Mouse (Mus musculus): ENCODE measurements around the gene Ngdn.
"Not testable (repeated sequence)": the region's sequence is repeated elsewhere in the genome, so short reads cannot be mapped to it uniquely, and the experiment has no call there.

Ngdn gene

GRCm38 (mm10) chr14:55029034-55029698, 13.9 kb downstream of the Ngdn start:
- DNase-seq (ENCODE audit: low spot score in 2 of 2) = no peak

GRCm38 (mm10) chr14:55032695-55033225, 17.5 kb downstream of the Ngdn start:
- DNase-seq (ENCODE audit: low spot score in 2 of 2) = no peak

- not testable (repeated sequence) for DNase-seq (ENCODE audit: low spot score in 2 of 2)
These were observed 28.4 kb downstream of the Ngdn start for GRCm38 (mm10) chr14:55043694-55044093.

GRCm38 (mm10) chr14:55047971-55048531, 32.8 kb downstream of the Ngdn start:
- no peak for DNase-seq (ENCODE audit: low spot score in 2 of 2)

GRCm38 (mm10) chr14:55052496-55052895, 37.2 kb downstream of the Ngdn start:
- no peak for DNase-seq (ENCODE audit: low spot score in 2 of 2)

- DNase-seq (ENCODE audit: low spot score in 2 of 2) = no peak
These were observed 37.8 kb downstream of the Ngdn start for GRCm38 (mm10) chr14:55053050-55053449.

- DNase-seq (ENCODE audit: low spot score in 2 of 2) = no peak
These were observed 38.5 kb downstream of the Ngdn start for GRCm38 (mm10) chr14:55053708-55054190.

- no peak for DNase-seq (ENCODE audit: low spot score in 2 of 2)
These were observed 39.0 kb downstream of the Ngdn start for GRCm38 (mm10) chr14:55054191-55054749.

- no peak for DNase-seq (ENCODE audit: low spot score in 2 of 2)
These were observed 40.0 kb downstream of the Ngdn start for GRCm38 (mm10) chr14:55055167-55055834.

- no peak for DNase-seq (ENCODE audit: low spot score in 2 of 2)
These were observed 43.8 kb downstream of the Ngdn start for GRCm38 (mm10) chr14:55059009-55059408.

GRCm38 (mm10) chr14:55059931-55060330, 44.7 kb downstream of the Ngdn start:
- DNase-seq (ENCODE audit: low spot score in 2 of 2) = no peak

- no peak for DNase-seq (ENCODE audit: low spot score in 2 of 2)
These were observed 46.6 kb downstream of the Ngdn start for GRCm38 (mm10) chr14:55061845-55062244.

- no peak for DNase-seq (ENCODE audit: low spot score in 2 of 2)
These were observed 47.4 kb downstream of the Ngdn start for GRCm38 (mm10) chr14:55062626-55063025.

GRCm38 (mm10) chr14:55063117-55063516, 47.9 kb downstream of the Ngdn start:
- DNase-seq (ENCODE audit: low spot score in 2 of 2) = no peak

GRCm38 (mm10) chr14:55063581-55064381, 48.5 kb downstream of the Ngdn start:
- DNase-seq (ENCODE audit: low spot score in 2 of 2) = no peak

- no peak for DNase-seq (ENCODE audit: low spot score in 2 of 2)
These were observed 49.5 kb downstream of the Ngdn start for GRCm38 (mm10) chr14:55064481-55065370.

GRCm38 (mm10) chr14:55065391-55065790, 50.1 kb downstream of the Ngdn start:
- DNase-seq (ENCODE audit: low spot score in 2 of 2) = no peak

GRCm38 (mm10) chr14:55066042-55066441, 50.8 kb downstream of the Ngdn start:
- DNase-seq (ENCODE audit: low spot score in 2 of 2) = no peak

GRCm38 (mm10) chr14:55071756-55072155, 56.5 kb downstream of the Ngdn start:
- peak in 1 of 2 experiments; percentile 19 for DNase-seq (ENCODE audit: low spot score in 2 of 2)
